Mouse (Mus musculus) neural tube, embryonic 11.5 days (tissue): ENCODE results near the gene St3gal4. TPM values are rescaled to one million over a fixed set of nuclear protein-coding genes. Genes with fewer than 3 reads are reported as not detected.

ENCODE experiments used
- ATAC-seq: fragments of 200-750 bp; cut with Nextera tagmentation; 2 replicates; pipeline ENCODE4 v1.8.0; 2017; ENCODE audit warnings: moderate number of reproducible peaks, mild to moderate bottlenecking, moderate TSS enrichment, moderate library complexity; ENCODE audit not compliant: insufficient read depth, low FRiP score, low TSS enrichment
- DNase-seq: peaks from one replicate; pipeline ENCODE4 v3.0.0-alpha.2; 2015; ENCODE audit warnings: low spot score
- H3K27ac ChIP-seq: fragments of 300-500 bp; sonication (generic); 2 replicates; pipeline ENCODE4 v1.5.1; 2014; ENCODE audit warnings: low read depth, mild to moderate bottlenecking, low read length
- H3K27me3 ChIP-seq: fragments of 300-500 bp; sonication (generic); 2 replicates; pipeline ENCODE4 v1.6.1; 2014; ENCODE audit warnings: mild to moderate bottlenecking, low read length, mixed read lengths; ENCODE audit not compliant: control insufficient read depth, insufficient read depth
- H3K36me3 ChIP-seq: fragments of 300-500 bp; sonication (generic); 2 replicates; pipeline ENCODE4 v1.6.1; 2014; ENCODE audit warnings: mild to moderate bottlenecking, low read length, moderate library complexity, mixed read lengths; ENCODE audit not compliant: control insufficient read depth, insufficient read depth
- H3K4me1 ChIP-seq: fragments of 300-500 bp; sonication (generic); 2 replicates; pipeline ENCODE4 v1.6.1; 2014; ENCODE audit warnings: low read length, mixed read lengths; ENCODE audit not compliant: control insufficient read depth, insufficient read depth
- H3K4me2 ChIP-seq: fragments of 300-500 bp; sonication (generic); 2 replicates; pipeline ENCODE4 v1.6.1; 2014; ENCODE audit warnings: low read depth, mild to moderate bottlenecking, moderate library complexity
- H3K4me3 ChIP-seq: fragments of 300-500 bp; sonication (generic); 2 replicates; pipeline ENCODE4 v1.5.1; 2014; ENCODE audit warnings: low read depth, low read length
- H3K9ac ChIP-seq: fragments of 300-500 bp; sonication (generic); 2 replicates; pipeline ENCODE4 v1.6.1; 2014; ENCODE audit warnings: mild to moderate bottlenecking, low read length
- H3K9me3 ChIP-seq: fragments of 300-500 bp; sonication (generic); 2 replicates; pipeline ENCODE4 v1.6.1; 2016; ENCODE audit warnings: low read length; ENCODE audit not compliant: control insufficient read depth
- WGBS: fragments of 180-500 bp; shearing (Covaris S2); extraction: QIAGEN DNeasy Blood & Tissue Kit; methylation state at CpG from one replicate; pipeline ENCODE4 v1.1.7; 2014; 5-methylcytosine and 5-hydroxymethylcytosine counted together
- polyA plus RNA-seq: library from polyadenylated mRNA; unstranded; fragments of >200 nt; fragmentation: Nextera tagmentation; extraction: Ambion mirVana; gene quantifications from 2 replicates; pipeline ENCODE4 v1.2.1, GENCODE M21; 2014

St3gal4 gene
- polyA plus RNA-seq, 1 experiment from 2014 or later, result 12.3 TPM

GRCm38 (mm10) chr9:34997880-34998865, 120.9 kb downstream of the St3gal4 start:
- H3K4me1 ChIP-seq, result peaks cover 3% of the 10 kb centered on the region; the same call in 1 of the 2 replicates
- H3K9ac ChIP-seq, result no peak overlapping the region
- H3K4me3 ChIP-seq, result no peak overlapping the region
- H3K27me3 ChIP-seq, result no peaks in the 10 kb centered on the region
- no peaks in the 10 kb centered on the region for H3K9me3 ChIP-seq
- H3K27ac ChIP-seq, result no peak overlapping the region
- no peak for ATAC-seq
- WGBS, result 22% methylated on average over 9 of the region's 9 CpGs
- no peaks in the 10 kb centered on the region for H3K36me3 ChIP-seq
- no peak overlapping the region for H3K4me2 ChIP-seq
- DNase-seq, result no peak

Other genes starting within 250 kb of the St3gal4 start
- 88.7 and 92.0 TPM in 2 replicates for gene Dcps, start 56.8 kb upstream of the St3gal4 start, polyA plus RNA-seq
- 102 and 105 TPM in 2 replicates for gene Srpr, start 80.9 kb upstream of the St3gal4 start, polyA plus RNA-seq
- gene Tirap, start 81.0 kb upstream of the St3gal4 start, polyA plus RNA-seq, result 15.1 and 16.6 TPM in 2 replicates
- gene Foxred1, start 91.8 kb upstream of the St3gal4 start, polyA plus RNA-seq, result 34.7 and 35.6 TPM in 2 replicates
- gene Fam118b, start 148.5 kb upstream of the St3gal4 start, polyA plus RNA-seq, result 74.9 and 78.6 TPM in 2 replicates
- 29.4 and 32.4 TPM in 2 replicates for gene Rpusd4, start 148.6 kb upstream of the St3gal4 start, polyA plus RNA-seq